Mouse (Mus musculus): Measurements from ENCODE around the gene Ntng2.

The Ntng2 gene

DNA sequence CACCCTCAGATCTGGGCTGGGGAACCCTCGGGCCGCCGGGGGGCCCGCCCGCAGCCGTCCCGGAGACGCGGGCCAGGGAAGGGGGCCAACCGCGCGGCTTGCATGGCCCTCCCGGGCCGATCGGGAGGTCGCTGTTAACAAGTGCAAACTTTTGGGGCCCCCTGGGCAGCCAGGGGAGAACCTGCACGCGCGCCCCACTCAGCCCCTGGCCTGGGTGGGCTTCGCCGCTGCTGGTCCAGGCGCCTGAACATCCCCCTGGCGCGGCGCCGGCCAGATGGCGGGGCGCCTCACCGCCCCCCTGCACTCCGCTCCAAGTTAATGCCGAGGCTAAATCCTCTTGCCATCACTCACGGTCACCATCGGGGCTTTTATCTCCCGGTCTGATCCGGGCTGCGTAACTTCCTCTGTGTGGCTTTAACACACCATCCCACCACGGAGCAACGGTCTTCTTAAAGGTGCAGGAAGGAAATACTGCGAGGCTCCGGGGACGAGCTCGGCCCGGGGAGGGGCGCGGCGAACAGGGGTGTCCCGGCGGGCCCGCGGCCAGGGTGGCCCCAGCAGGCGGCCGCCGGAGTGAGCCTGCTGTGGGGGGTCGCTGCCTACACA, at the start of gene Ntng2:
Gene Ntng2, minus strand, starts transcription at position 407 of the 606 bp plus-strand sequence.
- no peak for DNase-seq (ENCODE audit: low spot score in 2 of 2)

DNA sequence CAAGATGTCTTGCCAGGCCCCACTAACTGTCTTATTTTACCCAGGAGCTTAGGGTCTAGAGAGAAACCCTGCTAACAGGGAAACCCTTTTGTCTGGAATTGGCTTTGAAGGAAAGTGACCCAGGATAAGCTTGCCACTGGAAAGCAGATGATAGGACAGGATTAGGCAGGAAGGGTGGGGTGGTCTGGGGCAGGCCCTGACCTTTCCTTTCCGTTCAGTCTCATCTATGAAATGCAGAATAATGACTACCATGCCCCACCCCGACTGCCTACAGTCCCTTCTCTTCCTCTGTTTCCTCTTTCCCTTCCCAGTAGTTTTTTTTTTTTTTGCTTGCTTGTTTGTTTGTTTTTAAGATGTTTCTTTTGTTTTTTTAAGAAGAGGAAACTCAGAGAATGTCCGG, 42.8 kb upstream of the Ntng2 start:
- DNase-seq (ENCODE audit: low spot score in 2 of 2) = no peak

DNA sequence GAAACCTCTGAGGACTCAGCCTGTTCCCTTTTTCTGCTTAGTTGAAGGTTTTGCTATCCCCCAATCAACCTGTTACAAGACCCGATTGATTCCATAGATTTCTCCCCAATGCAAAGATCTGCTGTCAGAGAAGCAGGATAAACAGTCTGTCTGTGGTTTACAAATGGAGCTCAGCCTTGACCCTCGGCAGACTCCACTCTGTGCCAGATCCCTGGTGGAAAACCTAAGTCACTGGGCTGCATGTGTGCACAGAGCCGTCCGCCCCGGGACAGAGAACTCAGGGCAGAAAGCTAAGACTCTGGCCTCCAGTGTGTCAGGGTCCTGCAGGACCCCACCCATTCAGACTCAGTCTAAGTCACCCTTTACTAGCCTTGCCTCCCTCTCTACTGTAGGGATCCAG, 34.8 kb upstream of the Ntng2 start:
- DNase-seq (ENCODE audit: low spot score in 2 of 2) = no peak

DNA sequence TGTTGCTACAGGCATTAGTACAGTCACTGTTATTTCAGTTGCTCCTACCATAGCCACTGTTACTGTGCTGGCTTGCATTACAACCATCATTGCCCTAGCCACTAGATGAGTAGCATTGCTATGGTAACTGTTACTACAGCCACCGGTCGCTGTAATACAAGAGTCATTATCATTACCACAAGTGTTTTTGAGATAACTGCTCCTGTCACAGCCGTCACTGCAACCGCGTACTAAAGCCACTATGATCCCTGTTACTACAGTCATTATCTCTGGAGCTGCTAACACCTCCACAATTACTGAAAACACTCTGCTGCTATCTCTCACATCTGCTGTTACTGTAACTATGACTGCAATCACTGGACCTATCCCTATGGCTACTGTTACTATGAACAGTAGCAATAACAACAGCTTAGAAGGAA, 24.9 kb upstream of the Ntng2 start:
- DNase-seq (ENCODE audit: low spot score in 2 of 2) = no peak

DNA sequence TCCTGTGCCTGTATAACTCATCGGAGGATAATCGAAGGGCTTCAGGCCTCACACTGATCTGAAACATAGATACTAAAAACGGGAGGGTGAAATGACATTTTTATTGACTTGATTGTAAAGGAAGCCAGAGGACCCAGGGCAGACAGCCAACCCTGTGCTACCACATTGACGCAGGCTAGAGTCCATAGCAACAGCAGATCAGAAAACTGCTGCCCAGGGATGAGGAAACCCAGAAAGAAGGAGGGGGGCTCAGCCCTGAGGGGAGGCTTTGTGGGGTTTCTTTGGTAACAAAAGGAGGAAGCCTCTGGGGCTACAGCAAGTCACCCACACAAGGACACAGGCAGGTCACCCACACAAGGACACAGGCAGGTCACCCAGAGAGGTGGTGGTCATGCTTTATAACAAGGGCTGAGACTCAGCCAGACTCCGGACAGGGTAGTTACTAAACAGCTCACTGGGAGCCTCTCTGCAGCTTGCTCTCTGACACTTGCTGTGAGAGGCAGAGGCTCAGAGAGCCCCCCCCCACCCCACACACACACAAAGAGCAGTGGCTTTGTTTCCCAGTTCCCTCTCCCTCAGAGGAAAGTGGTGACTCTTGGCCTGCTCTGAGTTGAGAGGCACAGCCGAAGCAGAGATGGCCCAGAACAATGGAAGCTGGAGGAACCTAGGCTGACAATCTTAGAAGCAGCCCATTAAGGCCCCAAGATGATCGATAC, 19.2 kb upstream of the Ntng2 start:
- no peak for DNase-seq (ENCODE audit: low spot score in 2 of 2)

DNA sequence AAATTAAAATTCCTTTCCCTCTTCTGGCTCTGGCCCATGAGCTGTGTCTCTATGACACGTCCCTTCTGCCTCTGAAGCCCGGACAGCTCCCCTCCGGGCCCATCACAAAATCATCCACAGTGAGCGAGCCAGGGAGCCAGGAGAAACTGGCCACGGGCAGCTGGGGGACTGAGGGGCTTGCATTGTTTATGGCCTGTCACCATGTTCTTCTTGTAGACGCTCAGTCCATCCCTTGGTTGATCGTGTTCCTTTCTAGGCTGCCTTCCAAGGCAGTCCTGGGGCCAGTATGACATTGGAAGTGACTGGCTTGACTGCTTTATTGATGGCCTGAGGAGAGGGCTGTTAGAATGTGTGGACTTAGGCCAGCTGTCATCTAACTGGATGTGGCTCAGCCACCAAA, 18.3 kb upstream of the Ntng2 start:
- no peak for DNase-seq (ENCODE audit: low spot score in 2 of 2)

DNA sequence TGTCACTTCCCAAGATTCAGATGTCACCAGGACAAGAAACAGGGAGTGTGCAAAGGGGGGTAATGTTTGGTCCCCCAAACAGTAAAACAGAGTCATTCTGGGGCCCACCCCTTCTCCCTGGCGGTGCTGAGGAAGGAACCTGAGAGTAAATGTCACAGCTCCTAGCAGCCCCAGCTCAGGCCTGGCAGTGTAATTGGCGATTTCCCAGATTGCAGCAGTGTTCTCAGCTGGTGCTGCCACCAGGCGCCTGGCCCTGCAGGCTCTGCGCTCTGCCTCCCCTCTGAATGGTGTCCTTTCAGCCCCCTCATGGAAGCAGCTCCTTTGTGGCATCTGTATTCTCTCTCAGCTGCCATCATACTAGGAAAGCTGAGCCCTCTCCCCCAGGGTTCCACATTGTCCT, 14.0 kb upstream of the Ntng2 start:
- no peak for DNase-seq (ENCODE audit: low spot score in 2 of 2)

DNA sequence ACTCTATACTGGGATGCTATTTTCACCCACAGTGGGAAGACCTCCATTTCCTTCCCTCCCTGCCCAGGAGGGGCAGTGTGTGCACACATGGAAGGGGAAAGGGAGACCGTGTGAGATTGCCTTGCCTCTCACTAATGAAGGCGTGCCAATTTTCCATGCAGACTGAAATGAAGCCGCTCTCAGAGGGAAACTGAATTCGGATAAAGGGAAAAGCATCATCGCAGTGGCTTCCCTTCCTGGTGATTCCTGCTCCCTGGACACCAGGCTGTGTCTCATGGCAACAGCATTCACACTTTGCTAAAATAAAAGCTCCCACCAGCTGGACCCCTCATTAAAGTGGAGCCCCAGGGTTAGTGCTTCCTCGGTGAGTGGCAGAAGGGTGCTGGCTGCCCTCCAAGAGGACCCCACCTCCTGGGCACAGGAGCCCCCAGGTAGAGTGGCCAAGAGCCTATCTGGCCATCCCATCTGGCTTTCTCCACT, 9.7 kb upstream of the Ntng2 start:
- no peak for DNase-seq (ENCODE audit: low spot score in 2 of 2)

DNA sequence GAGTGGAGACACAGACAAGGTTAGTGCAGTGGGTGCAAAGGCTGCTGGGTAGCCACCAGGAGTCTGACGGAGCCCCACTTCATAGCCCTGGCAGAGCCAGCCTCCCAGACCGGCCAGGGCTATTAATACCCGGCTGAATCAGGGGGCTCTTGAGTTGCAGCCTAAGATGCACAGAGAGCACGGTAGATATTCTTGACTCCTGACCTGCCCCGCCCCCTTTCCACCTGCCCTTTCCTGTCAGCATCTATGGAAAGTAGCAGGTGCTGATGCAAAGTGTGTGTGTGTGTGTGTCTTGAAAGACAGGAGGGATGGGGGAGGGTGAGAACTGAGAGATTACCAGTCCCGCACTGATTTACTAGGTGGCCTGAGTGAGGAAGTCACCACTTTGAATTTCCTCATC, 8.3 kb upstream of the Ntng2 start:
- DNase-seq (ENCODE audit: low spot score in 2 of 2) = no peak

DNA sequence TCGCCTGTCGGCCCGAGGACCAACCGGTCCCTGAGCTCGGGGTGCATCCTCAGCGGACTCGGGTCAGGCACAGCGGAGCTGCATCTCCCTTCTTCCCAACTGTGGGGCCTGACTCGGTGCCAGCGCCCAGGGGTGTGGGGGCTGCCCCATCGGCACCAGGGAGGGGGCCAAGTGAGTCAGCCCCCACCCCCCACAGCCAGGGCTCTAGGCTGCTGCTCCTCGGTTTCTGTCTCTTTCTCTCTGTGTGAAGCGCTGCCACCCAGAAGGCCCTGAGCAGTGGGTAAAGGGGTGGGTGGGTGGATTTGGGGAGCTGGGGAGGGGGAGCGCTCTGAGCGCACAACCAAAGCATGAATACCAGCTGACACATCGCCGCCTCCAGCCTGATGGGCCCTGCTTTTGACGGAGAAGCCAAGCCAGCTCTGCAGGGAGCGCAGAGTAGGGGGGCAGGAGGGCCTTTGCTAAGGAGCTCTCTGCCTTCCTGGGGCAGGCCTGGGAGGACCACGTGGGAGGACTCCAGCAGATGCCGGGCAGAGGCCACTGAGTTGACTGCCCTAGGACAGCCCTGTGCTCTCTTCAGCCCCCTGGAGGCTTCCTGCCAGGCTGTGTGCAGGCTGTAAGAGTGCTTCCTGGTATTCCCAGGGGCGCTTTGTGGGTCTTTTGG, 530 bp upstream of the Ntng2 start:
- no peak for DNase-seq (ENCODE audit: low spot score in 2 of 2)

DNA sequence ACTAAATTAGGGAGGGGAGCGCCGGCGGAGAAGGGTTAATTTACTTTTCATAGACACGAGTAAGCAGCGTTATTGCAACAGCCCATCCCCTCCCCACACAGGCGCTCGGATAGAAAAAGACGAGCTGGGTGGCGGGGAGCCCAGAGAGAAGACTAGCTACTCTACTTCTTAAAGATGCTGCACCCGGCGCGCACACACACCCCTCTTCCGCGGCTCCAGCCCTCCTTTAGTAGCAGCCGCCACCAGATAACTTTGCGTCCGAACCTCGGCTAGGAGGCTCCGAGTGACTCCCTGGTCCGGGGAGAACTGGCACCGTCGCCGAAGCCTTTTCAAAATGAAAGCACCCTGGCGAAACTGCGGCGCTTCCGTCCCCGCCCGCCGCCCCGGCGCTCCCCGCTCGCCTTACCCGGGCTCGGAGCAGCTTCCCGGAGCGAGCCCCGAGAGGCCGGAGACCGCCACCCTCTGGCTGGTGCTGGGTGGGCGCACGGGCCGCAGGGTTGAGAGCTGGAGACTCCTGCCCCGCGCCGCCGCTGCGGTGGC, 676 bp downstream of the Ntng2 start:
- DNase-seq (ENCODE audit: low spot score in 2 of 2) = no peak

DNA sequence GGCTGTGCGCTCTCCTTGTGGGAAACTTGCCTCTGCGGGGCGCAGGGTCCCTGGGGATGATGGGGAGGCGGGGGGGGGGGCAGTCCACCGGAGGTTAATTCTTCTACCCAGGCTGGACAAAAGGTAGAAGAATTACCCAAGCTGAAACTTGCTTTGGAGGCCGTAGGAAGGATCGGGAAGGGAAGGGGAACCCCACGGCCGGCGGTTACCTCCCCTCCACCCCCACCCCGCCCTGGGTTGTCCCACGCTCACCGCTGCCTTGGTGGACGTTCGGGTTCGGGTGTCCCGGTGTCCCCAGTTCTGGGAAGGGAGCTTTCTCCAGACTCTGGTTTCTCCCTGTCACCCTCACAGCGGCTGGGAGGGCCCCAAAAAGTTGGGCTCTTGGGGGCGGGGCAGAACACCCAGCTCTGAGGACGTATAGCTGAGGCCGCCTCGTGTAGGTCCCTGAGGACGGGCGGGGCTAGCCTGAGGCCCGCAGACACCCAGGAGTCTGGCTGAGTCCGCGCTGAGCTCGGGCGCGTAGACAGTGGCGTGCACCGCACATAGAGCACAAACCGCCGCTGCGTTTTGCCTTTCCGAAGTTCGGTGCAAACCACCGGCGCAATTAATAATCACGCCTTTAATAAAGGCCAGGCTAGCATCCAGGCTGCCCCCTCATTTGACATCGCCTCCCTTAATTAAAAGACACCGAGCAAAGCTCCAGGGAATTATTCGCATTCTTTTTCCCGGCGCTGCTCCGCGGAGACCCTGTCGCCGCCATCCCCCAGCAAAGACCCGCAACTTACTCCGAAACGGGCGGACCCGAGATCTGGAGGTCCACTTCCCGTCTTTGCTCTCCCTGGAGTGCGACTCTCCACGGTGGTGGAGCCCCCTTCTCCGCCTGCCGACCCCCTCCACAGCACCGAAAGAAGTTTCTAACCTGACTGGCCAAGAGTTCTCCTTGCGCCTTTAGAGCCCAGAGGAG, 1.4 kb downstream of the Ntng2 start:
- DNase-seq (ENCODE audit: low spot score in 2 of 2) = no peak

DNA sequence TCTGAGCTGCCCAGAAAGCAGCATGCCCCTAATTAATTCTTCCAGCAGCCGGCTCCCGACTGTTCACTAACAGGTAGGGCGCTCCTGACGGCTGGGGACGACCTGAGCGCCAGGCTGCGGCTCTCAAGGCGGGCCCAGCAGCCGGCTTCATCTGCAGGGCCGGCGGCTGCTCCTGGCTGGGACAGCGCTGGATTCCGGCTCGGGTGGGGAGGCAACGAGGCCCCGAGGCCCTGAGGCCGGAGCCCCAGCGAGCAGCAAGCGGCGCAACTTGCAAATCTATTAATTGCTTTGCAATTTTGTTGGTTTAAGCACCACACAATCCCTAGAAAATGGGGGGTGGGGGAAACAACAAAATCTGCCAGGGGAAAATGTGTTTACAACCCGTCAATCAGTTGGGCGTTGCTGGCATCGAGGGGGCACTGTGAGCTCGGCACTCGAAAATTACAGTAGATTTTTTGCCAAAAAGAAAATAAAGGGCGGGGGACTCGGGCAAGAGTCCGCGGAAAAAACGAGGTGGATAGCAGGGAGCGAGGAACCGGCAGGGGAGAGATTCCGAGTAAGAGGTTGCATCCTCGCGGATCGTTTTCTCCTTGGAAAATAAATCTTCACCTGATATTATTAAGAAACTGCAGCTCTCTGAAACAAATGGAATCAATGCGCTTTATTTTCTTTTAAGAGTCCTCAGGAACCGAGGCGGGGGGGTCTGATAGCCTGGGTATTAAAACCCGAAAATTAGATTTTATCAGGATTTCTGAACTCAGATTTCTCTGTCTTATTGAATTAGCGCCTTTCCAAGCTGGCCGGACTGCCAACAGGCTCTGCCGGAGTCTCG, 2.3 kb downstream of the Ntng2 start:
- DNase-seq (ENCODE audit: low spot score in 2 of 2) = no peak

DNA sequence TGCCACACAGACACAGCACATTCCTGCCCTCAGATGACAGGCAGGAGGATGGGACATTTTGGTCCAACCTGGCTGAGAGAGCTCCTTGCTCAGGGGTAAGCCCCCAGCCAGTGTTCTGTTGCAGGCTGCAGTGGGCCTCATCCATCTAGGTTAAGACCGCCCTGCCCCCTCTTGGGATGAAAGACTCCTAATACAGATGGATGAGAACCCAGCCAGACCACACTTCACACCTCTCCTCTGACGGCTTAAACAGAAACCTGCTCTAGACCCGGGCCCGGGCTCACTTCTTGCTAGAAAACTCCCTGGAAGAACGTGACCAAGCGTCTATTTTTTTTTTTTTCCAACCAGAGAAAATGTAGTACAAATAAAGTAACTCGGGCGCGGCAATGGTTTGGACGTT, 3.0 kb downstream of the Ntng2 start:
- DNase-seq (ENCODE audit: low spot score in 2 of 2) = no peak

DNA sequence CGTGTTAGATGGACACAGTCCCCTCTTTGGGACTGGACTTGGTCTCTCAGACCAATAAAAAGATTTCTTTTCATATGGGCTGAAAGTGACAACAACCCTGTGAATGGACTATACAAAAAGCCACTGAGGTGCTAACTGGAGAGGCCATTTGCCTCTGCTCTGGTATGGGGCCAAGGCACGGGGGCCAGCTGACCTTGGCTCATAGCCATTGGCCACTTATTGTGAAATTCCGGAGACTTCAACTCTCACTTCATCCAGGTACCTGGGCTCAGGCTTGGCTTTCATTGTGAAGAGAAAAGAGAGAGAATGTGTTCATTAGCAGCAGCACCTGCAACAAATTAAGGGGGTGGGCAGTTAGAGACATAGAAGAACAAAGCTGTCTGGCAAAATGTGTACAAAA, 4.3 kb downstream of the Ntng2 start:
- no peak for DNase-seq (ENCODE audit: low spot score in 2 of 2)

DNA sequence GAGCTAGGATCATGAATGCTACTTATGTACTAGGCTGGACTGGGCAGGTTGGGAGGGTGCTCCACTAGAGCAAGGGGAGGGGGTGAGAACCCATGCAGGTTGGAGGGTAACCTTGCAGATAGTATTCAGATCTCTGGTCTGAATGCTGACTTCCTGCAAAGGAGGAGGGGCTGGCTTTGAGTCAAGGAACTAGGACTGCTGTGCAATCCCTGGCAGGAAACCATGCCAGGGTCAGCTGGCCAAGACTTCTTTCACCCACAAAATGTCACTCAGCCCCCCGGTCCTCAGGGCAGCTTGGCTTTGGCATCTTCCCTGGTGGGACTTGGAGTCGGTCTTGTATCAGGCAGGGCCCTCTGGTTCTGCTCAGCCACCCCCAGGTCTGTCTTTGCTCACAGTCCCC, 5.4 kb downstream of the Ntng2 start:
- DNase-seq (ENCODE audit: low spot score in 2 of 2) = no peak

DNA sequence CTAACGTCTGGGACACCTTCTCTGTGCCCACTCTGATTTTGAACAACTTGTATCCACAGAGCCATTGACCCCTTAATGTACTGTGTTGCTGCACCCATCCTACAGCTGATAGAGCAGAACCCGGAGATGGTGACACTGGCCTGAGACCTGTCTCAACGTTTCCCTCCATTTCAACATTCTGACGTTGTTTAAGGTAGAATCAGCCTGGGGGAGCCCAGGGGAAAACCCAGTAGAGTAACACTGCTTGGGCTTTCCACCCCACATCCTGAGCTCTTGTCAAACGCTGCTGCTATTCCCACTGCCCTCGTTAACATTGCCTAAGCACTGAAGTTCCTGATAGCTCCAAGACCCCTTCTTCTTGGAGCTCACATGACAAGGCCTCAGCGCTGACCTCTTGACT, 5.9 kb downstream of the Ntng2 start:
- no peak for DNase-seq (ENCODE audit: low spot score in 2 of 2)

DNA sequence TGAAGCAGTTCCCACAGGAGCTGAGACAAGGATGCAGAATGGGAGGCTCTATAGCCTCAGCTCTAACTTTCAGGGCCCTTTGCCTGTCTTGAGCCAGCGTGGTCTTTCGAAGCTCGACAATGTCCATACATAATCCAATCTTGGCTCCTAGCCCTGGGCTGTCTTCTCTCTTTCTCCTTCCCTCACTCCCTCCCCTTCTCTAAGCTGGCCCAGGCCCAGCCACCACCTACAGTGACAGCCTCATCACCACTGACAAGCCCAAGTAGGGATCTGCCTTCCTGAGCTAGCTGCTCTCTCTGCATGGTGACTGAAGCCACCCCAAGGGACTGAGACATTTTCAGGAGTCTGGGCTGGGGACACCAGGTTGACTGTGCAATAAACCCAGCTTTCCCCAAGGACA, 6.5 kb downstream of the Ntng2 start:
- DNase-seq (ENCODE audit: low spot score in 2 of 2) = no peak

DNA sequence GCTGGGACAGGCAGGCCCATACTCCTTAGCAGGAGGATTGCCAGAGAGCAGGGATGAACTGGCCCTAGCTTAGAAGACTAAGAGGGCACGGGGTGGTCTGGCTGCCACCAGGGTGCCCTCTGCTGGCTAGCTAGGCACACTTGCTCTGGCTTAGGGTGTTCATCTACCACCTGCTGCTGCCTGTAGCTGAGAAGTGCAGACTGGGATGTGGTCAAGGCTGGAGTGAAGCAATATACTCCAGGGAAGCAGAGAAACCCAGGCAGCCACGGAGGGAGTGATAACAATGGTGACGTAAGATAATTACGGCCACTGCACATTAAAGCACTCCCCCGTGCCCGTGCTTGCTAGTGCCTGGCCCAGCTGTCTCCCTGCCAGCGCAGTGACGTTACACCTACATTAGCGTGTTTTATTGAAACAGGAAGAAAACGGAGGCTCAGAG, 7.4 kb downstream of the Ntng2 start:
- DNase-seq (ENCODE audit: low spot score in 2 of 2) = no peak

DNA sequence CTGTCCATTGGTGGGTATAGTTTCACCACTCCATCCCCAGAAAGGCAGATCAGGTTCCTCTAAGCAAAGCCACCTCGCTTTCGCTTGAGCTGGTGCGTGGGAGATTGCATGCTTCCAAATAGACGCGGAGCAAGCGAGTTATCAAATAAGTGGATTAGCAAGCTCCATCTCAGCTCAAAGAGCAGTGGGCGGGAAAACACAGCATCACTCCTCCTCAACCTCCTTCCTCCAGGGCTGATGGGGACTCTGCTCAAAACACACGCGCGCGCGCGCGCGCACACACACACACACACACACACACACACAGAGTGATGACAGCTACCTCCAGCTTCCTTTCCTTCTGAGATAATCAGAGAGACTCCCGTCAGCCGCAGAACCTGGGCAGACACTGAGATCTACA, 13.5 kb downstream of the Ntng2 start:
- peak in 1 of 2 experiments; percentile 70 for DNase-seq (ENCODE audit: low spot score in 2 of 2)

DNA sequence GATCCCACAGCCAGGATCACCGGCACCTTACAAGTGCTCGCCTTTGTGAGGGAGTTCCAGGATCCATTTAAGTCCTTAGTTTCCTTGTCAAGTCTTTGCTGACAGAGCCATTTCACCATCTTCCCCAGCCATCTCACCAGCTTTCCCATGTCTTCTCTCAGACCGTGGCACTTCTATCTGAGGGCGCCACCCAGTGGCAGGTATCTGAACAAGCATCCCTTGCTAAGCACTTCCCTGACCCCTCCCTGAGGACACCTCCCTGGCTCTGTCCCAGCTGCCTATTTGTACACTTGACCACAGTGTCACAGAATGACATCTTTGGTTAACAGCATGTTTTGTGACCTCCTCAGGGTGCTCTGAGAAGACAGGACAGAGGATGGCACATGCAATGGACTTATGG, 15.2 kb downstream of the Ntng2 start:
- DNase-seq (ENCODE audit: low spot score in 2 of 2) = no peak
